7 mouse cellular contexts compared by ENCODE assay signal in the genomic region with DNA sequence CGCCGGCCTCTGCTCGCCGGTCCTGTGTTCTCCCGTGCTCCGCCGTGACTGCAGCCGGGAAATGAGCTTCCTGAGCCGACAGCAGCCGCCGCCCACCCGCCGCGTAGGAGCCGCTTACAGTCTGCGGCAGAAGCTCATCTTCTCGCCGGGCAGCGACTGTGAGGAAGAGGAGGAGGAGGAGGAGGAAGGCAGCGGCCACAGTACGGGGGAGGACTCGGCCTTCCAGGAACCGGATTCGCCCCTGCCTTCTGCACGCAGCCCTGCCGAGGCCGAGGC. TPM values are rescaled to one million over a fixed set of nuclear protein-coding genes. Genes with fewer than 3 reads are reported as not detected.
DNase-seq lines count a peak whose midpoint lies in the region; ATAC-seq lines count a peak whose summit lies in the region.

No protein-coding gene starts in this region.

- peak; percentile 3; the same call in 1 of the 2 replicates for ATAC-seq in lung, embryonic 15.5 days (ENCODE audit: borderline replicate concordance, extremely low read depth, low FRiP score, low TSS enrichment)
- ATAC-seq in embryonic facial prominence, embryonic 12.5 days (ENCODE audit: insufficient number of reproducible peaks, insufficient read depth, low FRiP score, low TSS enrichment) = no peak
- ATAC-seq in hindbrain, embryonic 14.5 days (ENCODE audit: low FRiP score) = no peak
- ATAC-seq in midbrain, embryonic 13.5 days = peak; percentile 55

- peak overlapping the region; percentile 57 for H3K4me2 ChIP-seq in lung, embryonic 15.5 days
- H3K4me2 ChIP-seq in embryonic facial prominence, embryonic 12.5 days (replicated peaks) = peak overlapping the region; percentile 59
- H3K4me2 ChIP-seq in hindbrain, embryonic 14.5 days (replicated peaks) = peak overlapping the region; percentile 84
- peak overlapping the region; percentile 78 for H3K4me2 ChIP-seq in midbrain, embryonic 13.5 days (replicated peaks)

- H3K9ac ChIP-seq in lung, embryonic 15.5 days = peak overlapping the region; percentile 94
- H3K9ac ChIP-seq in embryonic facial prominence, embryonic 12.5 days = peak overlapping the region; percentile 95
- peak overlapping the region; percentile 65 for H3K9ac ChIP-seq in hindbrain, embryonic 14.5 days
- H3K9ac ChIP-seq in midbrain, embryonic 13.5 days (replicated peaks) = peak overlapping the region; percentile 84

- no peak for DNase-seq in lung, adult 18-20 months
- DNase-seq in hindbrain, embryonic 14.5 days (ENCODE audit: low spot score) = no peak
- DNase-seq in adrenal gland, postnatal 10 days = no peak
- DNase-seq in adrenal gland, adult 2 months = no peak

- H3K27me3 ChIP-seq in lung, embryonic 15.5 days = no peaks in the 10 kb centered on the region
- H3K27me3 ChIP-seq in embryonic facial prominence, embryonic 12.5 days = no peaks in the 10 kb centered on the region
- no peaks in the 10 kb centered on the region for H3K27me3 ChIP-seq in hindbrain, embryonic 14.5 days (ENCODE audit: control insufficient read depth, insufficient read depth, low read length)
- no peaks in the 10 kb centered on the region for H3K27me3 ChIP-seq in midbrain, embryonic 13.5 days

- H3K4me3 ChIP-seq in lung, embryonic 15.5 days = peak overlapping the region; percentile 98
- peak overlapping the region; percentile 98 for H3K4me3 ChIP-seq in embryonic facial prominence, embryonic 12.5 days
- H3K4me3 ChIP-seq in hindbrain, embryonic 14.5 days (replicated peaks; ENCODE audit: low read length) = peak overlapping the region; percentile 66
- peak overlapping the region; percentile 90 for H3K4me3 ChIP-seq in midbrain, embryonic 13.5 days (replicated peaks)

- peaks cover 16% of the 10 kb centered on the region for H3K4me1 ChIP-seq in lung, embryonic 15.5 days
- H3K4me1 ChIP-seq in embryonic facial prominence, embryonic 12.5 days = peaks cover 10% of the 10 kb centered on the region; the same call in 1 of the 2 replicates
- H3K4me1 ChIP-seq in hindbrain, embryonic 14.5 days (replicated peaks; ENCODE audit: control insufficient read depth, insufficient read depth, low read length) = 0 out of 2 replicates have a peak, but pooled peaks cover 3% of the 10 kb centered on the region
- peaks cover 24% of the 10 kb centered on the region for H3K4me1 ChIP-seq in midbrain, embryonic 13.5 days (replicated peaks)

- H3K9me3 ChIP-seq in lung, embryonic 15.5 days = no peaks in the 10 kb centered on the region
- H3K9me3 ChIP-seq in embryonic facial prominence, embryonic 12.5 days = no peaks in the 10 kb centered on the region
- no peaks in the 10 kb centered on the region for H3K9me3 ChIP-seq in hindbrain, embryonic 14.5 days (ENCODE audit: control insufficient read depth, low read length)
- no peaks in the 10 kb centered on the region for H3K9me3 ChIP-seq in midbrain, embryonic 13.5 days

- WGBS in lung, embryonic 15.5 days = under 1% methylated on average over 24 of the region's 27 CpGs
- WGBS in embryonic facial prominence, embryonic 12.5 days = 0% methylated on average over 26 of the region's 27 CpGs
- 0% methylated on average over 26 of the region's 27 CpGs for WGBS in hindbrain, embryonic 14.5 days
- WGBS in midbrain, embryonic 13.5 days = under 1% methylated on average over 27 of the region's 27 CpGs

- peaks cover 9% of the 10 kb centered on the region for H3K36me3 ChIP-seq in lung, embryonic 15.5 days
- H3K36me3 ChIP-seq in embryonic facial prominence, embryonic 12.5 days = peaks cover 6% of the 10 kb centered on the region
- no peaks in the 10 kb centered on the region for H3K36me3 ChIP-seq in hindbrain, embryonic 14.5 days (replicated peaks; ENCODE audit: control insufficient read depth, insufficient read depth)
- H3K36me3 ChIP-seq in midbrain, embryonic 13.5 days = no peaks in the 10 kb centered on the region

- peak overlapping the region; percentile 98 for H3K27ac ChIP-seq in lung, embryonic 15.5 days
- H3K27ac ChIP-seq in embryonic facial prominence, embryonic 12.5 days = peak overlapping the region; percentile 96
- peak overlapping the region; percentile 60 for H3K27ac ChIP-seq in hindbrain, embryonic 14.5 days
- peak overlapping the region; percentile 86 for H3K27ac ChIP-seq in midbrain, embryonic 13.5 days

RNA-seq across cellular contexts. Expression of a gene that starts 0.4 kb away (rescaled TPM):
- 31.4 and 32.9 TPM in 2 replicates for polyA plus RNA-seq in lung, embryonic 15.5 days (2015; fragmentation: Nextera tagmentation; extraction: Ambion mirVana)
- polyA plus RNA-seq in embryonic facial prominence, embryonic 12.5 days (2016; fragmentation: Nextera tagmentation; extraction: Ambion mirVana) = 41.9 and 42.4 TPM in 2 replicates
- polyA plus RNA-seq in hindbrain, embryonic 14.5 days (2014; fragmentation: Nextera tagmentation; extraction: Ambion mirVana) = 5.7 and 7.8 TPM in 2 replicates
- 7.3 and 9.8 TPM in 2 replicates for polyA plus RNA-seq in midbrain, embryonic 13.5 days (2015; fragmentation: Nextera tagmentation; extraction: Ambion mirVana)
- total RNA-seq in adrenal gland, postnatal 10 days (2021) = 10 to 100 TPM; 15.2 to 16.1 TPM
- total RNA-seq in adrenal gland, adult 2 months (2021) = 1 to 10 TPM; 5.4 to 8.6 TPM
- polyA plus RNA-seq in adrenal gland, adult 2 months (2012; rRNA removed) = 5.9 and 8.2 TPM in 2 replicates

Comparison
In these comparisons a context has a peak if more than half of its experiments do, and no peak if none do; other contexts are left out.
1. ATAC-seq: peak in lung, embryonic 15.5 days (single experiment) and midbrain, embryonic 13.5 days (single experiment); none in embryonic facial prominence, embryonic 12.5 days (single experiment) and hindbrain, embryonic 14.5 days (single experiment).
2. Peak in every context shown above with its lines, with median percentiles within 50 percentile points of each other: H3K27ac ChIP-seq, H3K4me2 ChIP-seq, H3K4me3 ChIP-seq and H3K9ac ChIP-seq.